In the genomic region with DNA sequence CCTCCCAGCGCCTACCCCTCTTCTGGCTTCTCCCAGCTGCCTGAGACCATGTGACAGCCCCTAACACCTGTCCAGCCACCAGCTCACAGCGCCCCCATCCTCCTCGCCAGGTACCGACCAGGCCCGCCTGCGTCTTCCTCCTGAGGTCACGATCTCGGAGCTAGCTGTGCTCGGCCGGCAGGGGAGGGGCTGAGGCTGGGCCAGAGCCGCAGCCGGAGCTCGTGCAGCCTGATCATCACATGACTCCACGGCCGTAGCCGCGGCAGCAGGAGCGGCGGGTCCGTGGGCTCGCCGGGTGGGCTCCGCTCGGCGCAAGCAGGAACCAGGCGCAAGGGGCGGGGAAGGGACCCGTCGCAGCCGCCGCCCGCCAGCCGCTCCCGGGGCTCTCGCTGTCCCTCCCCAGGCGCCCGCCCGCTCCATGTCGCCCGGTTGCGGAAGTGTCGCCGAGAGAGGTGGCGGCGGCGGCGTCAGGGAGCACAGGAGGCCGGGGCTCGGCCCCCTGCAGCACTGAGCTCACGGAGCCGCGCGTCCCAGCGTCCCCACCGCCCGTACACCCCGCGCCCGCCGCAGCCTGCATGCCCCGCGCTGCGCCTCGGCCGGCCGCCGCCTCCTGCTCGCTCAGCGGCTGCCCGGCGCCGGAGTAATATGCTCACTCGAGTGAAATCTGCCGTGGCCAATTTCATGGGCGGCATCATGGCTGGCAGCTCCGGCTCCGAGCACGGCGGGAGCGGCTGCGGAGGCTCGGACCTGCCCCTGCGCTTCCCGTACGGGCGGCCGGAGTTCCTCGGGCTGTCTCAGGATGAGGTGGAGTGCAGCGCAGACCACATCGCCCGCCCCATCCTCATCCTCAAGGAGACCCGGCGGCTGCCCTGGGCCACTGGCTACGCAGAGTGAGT, we compare ENCODE assay signal across 8 mouse cellular contexts. TPM values are rescaled to one million over a fixed set of nuclear protein-coding genes. Genes with fewer than 3 reads are reported as not detected.
DNase-seq lines count a peak whose midpoint lies in the region; ATAC-seq and TF ChIP-seq lines count a peak whose summit lies in the region.

A gene (plus strand): TSS at position 222 of the 896 bp plus-strand sequence.

- H3K36me3 ChIP-seq in hindbrain, postnatal 0 days (ENCODE audit: insufficient read depth, low read length) = no peaks in the 10 kb centered on the region
- no peaks in the 10 kb centered on the region for H3K36me3 ChIP-seq in macrophage (ENCODE audit: inconsistent target)

- H3K9me3 ChIP-seq in hindbrain, postnatal 0 days (ENCODE audit: low read length) = no peaks in the 10 kb centered on the region

- H3K4me2 ChIP-seq in hindbrain, postnatal 0 days (ENCODE audit: low read depth, low read length) = peak within 1 kb of the TSS; percentile 94

- no peak for DNase-seq in Patski (ENCODE audit: low read depth, low spot score)
- DNase-seq in cerebellum, postnatal 25 days = peak; percentile 84 to 85
- peak; percentile 10 to 28 for DNase-seq in gastrocnemius, adult 8-10 months (ENCODE audit: low spot score in 2 of 2)
- DNase-seq in hindbrain, postnatal 0 days (ENCODE audit: low spot score) = peak; percentile 79
- peak; percentile 60 to 66 for DNase-seq in left cerebral cortex, adult 8-10 months (ENCODE audit: low spot score in 2 of 2)
- DNase-seq in right cerebral cortex, adult 18-20 months = peak; percentile 74
- DNase-seq in urinary bladder, adult 2 months (ENCODE audit: low spot score) = peak; percentile 70

- H3K27ac ChIP-seq in hindbrain, postnatal 0 days = peak within 1 kb of the TSS; percentile 93
- peak within 1 kb of the TSS; percentile 79 for H3K27ac ChIP-seq in macrophage

- H3K79me2 ChIP-seq in macrophage (ENCODE audit: inconsistent target) = peaks cover 45% of the 10 kb centered on the region

- under 1% methylated on average over 90 of the region's 94 CpGs for WGBS in hindbrain, postnatal 0 days
- WGBS in macrophage (ENCODE audit: missing documents) = under 1% methylated on average over 90 of the region's 94 CpGs

- peaks cover 3% of the 10 kb centered on the region; the same call in 1 of the 2 replicates for H3K4me1 ChIP-seq in hindbrain, postnatal 0 days (ENCODE audit: insufficient read depth, low read length)

- TF ChIP-seq CTCF in Patski (IDR thresholded peaks at IDR 0.05) = peak; percentile 77
- peak; percentile 66 for TF ChIP-seq CTCF in hindbrain, postnatal 0 days (IDR thresholded peaks at IDR 0.05; ENCODE audit: low read depth)

- H3K4me3 ChIP-seq in hindbrain, postnatal 0 days (ENCODE audit: low read length) = peak within 1 kb of the TSS; percentile 91
- H3K4me3 ChIP-seq in macrophage (ENCODE audit: inconsistent target) = peak within 1 kb of the TSS; percentile 95

- peak; percentile 89 for ATAC-seq in Patski
- peak; percentile 76 for ATAC-seq in hindbrain, postnatal 0 days

- no peaks in the 10 kb centered on the region for H3K27me3 ChIP-seq in Patski
- H3K27me3 ChIP-seq in hindbrain, postnatal 0 days (ENCODE audit: insufficient read depth, low read length) = no peaks in the 10 kb centered on the region

- in situ Hi-C loops in Patski (cut with MboI; ENCODE audit: low pct_unique_long_range_greater_than_20kb) = loop anchor here (5.0 kb wide), 1 partner anchor 126 kb away; no protein-coding TSS in a partner anchor

- POLR2A ChIA-PET in Patski (lab: Charles Lee) = interaction anchor here (0.5 to 1.8 kb wide), 3 partner anchors 28 to 83 kb away, joined by 3 to 10 read pairs (median 3); no protein-coding TSS in a partner anchor

- H3K9ac ChIP-seq in hindbrain, postnatal 0 days (replicated peaks; ENCODE audit: low read length) = peak within 1 kb of the TSS; percentile 94

- CTCF ChIA-PET in Patski (lab: Charles Lee) = interaction anchor here (1.1 to 1.5 kb wide), 4 partner anchors 9 to 145 kb away, joined by 3 to 4 read pairs (median 3); no protein-coding TSS in a partner anchor

RNA-seq across cellular contexts. Expression of the gene that starts here (rescaled TPM):
- 26.0 TPM for polyA plus RNA-seq in Patski (2021)
- total RNA-seq in gastrocnemius, adult 8-10 months (2022) = 1 to 10 TPM; 1.2 to 3.1 (median 1.2) TPM
- total RNA-seq in hindbrain, postnatal 0 days (2014; rRNA removed) = 50.6 and 60.2 TPM in 2 replicates
- polyA plus RNA-seq in hindbrain, postnatal 0 days (2015; fragmentation: Nextera tagmentation; extraction: Ambion mirVana) = 50.3 and 54.9 TPM in 2 replicates
- 10 to 100 TPM; 68.4 to 83.9 (median 75.3) TPM for total RNA-seq in left cerebral cortex, adult 8-10 months (2022)
- total RNA-seq in macrophage (2018; cell fraction: chromatin; rRNA removed) = 100 to 1,000 TPM; 150 to 356 (median 267) TPM
- 10 to 100 TPM; 56.5 to 89.5 (median 76.1) TPM for total RNA-seq in macrophage (2018; cell fraction: cytosol; rRNA removed)
- 100 to 1,000 TPM; 104 to 285 (median 171) TPM for total RNA-seq in macrophage (2018; cell fraction: nucleus; rRNA removed)
- 37.0 to 53.1 TPM (median 42.7 TPM) in 3 replicates for polyA plus RNA-seq in macrophage (2018)
- polyA plus RNA-seq in urinary bladder, adult 2 months (2012; rRNA removed) = 20.9 and 23.1 TPM in 2 replicates

Comparison
In these comparisons a context has a peak if more than half of its experiments do, and no peak if none do; other contexts are left out.
1. RNA of the gene that starts here (total RNA-seq): 68.4 to 83.9 TPM in left cerebral cortex, adult 8-10 months and 50.6 to 60.2 TPM in hindbrain, postnatal 0 days; 1.2 to 3.1 TPM in gastrocnemius, adult 8-10 months; every median in the first group is over 10 times any median in the second.